Mouse (Mus musculus) left cerebral cortex, postnatal 36 days (tissue): Measurements from ENCODE around the gene Mak. TPM values are rescaled to one million over a fixed set of nuclear protein-coding genes. Genes with fewer than 3 reads are reported as not detected.

Experiments
- DNase-seq, 2 experiments: peaks; one replicate each; pipeline ENCODE4 v3.0.0; 2021 to 2022; ENCODE audit warnings: low spot score in 2 of 2, mixed read lengths in 1 of 2
- intact Hi-C: fragments of 180-260 bp; cut with DNase I; formaldehyde crosslinking; loops from one replicate; pipeline ENCODE4 v1.15.1; 2025
- total RNA-seq, 2 experiments: library from RNA; stranded (reverse); gene quantifications; 2 replicates each; pipeline ENCODE4 v1.2.3; 2021

Gene Mak
- 1 to 10 TPM; 2.4 to 3.1 TPM for total RNA-seq

DNA sequence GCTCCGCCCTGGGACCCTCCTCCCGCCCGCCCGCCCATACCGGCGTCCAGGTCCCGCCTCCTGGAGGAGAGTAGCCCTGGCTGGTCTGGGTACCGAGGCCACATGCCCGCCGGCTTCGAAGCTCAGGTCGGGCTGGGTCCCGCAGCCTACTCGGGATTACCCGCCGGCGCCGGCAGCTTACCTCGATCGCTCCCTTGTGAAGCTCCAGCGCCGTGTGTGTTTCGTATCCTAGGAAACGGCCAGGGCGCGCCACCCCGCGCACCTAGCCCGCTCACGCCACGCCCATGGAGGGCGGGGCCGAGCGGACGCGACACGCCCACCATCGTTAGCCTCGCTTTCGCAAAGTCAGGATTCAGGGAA, at the start of gene Mak:
Gene Mak, minus strand, starts transcription at position 286 of the 360 bp plus-strand sequence.
- intact Hi-C loops, result no loop called here
- peak; percentile 65 to 76 for DNase-seq

DNA sequence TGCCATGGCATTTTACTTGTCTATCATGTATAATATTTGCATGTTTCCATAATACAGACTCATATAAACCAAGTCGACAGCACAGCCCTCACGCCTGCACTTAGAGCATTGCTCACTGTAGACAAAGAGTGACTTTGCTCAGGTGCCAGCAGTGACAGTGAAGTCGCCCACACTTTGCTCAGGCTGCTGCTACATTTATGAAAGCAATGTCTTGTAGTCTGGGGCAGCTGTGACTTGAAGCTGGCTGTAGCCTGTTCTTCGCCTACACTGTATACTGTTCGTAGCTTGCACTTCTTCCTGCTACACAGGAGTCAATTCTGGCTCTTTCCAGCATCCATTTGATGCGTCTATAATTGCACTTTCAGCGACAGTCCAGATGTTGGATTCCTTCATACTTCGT, 49.6 kb upstream of the Mak start:
- peak; percentile 21 to 26 for DNase-seq
- intact Hi-C loops, result no loop called here

DNA sequence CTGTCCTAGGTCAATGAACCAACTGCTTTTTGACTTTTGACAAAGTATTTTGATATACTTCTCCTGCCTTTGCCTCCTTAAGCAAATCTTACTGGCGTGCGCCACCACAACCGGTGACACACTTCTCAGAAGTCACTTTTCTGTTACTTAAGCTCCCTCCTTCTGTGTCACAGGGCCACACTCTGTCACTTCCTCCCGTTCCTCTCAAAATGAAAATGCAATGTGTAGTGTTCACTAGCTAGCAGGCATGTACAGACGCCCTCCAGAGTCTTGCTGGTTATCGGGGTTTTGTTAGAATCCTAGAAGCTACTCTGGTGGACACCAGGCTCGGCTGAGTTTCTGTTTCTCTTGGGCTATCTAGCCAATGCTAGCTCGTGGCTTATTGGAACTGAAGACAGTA, 48.8 kb upstream of the Mak start:
- intact Hi-C loops, result no loop called here
- DNase-seq, result no peak

DNA sequence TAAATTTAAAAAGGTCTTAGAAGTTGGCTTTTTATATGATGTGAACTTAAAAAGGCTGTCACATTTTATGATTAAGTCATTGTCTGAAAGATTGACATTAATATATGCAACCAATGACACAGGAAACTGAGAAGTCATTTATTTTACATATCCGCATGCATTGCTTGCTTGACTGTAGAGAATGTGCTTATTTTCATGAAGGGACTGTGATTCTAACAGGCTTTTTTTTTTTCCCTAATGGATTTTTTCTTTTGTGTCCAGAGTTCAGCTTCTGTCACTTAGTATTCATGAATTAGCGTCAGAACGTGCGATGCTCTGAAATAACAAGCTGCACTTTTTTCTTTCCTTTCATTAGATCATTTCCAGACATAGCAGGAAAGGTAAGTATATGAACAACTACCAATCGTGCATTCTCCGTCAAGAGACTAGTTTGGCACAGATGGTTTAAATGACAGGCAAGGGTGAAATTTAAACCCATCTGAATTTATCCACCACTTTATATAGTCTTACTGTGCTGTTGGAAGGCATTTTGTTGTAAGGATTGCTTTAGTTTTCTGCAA, 44.2 kb upstream of the Mak start:
- no peak for DNase-seq
- intact Hi-C loops, result no loop called here

GRCm38 (mm10) chr13:41119152-41119945, 39.8 kb upstream of the Mak start:
- DNase-seq, result no peak
- intact Hi-C loops, result no loop called here

- intact Hi-C loops, result no loop called here
- no peak for DNase-seq
Measured at GRCm38 (mm10) chr13:41113940-41114339, 34.4 kb upstream of the Mak start, which contains the start of gene Sycp2l. Gene Sycp2l, plus strand, starts transcription at chr13:41114307.

GRCm38 (mm10) chr13:41110935-41111334, 31.4 kb upstream of the Mak start, which contains the start of gene Gcm2:
Gene Gcm2, minus strand, starts transcription at chr13:41111035.
- DNase-seq, result no peak
- intact Hi-C loops, result no loop called here

DNA sequence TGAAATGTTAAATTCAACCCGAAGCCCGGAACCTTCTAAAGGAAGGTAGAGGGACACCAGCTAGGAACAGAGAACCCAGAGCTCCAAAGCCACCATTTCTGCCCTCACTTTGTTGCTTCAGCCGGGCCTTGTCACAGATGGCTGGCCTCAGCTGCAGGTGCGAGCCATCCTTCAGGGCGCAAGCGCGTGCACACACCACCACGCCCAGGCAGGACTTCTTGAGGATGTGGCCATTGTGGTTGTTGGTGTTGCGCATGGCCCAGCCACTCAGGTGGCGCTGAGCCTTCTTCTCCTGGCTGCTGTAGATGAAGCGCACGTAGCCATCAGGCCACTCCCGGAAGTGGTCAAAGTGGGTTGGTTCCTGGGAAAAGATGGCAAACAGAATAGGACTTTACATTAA, 26.0 kb upstream of the Mak start:
- DNase-seq, result no peak
- intact Hi-C loops, result no loop called here

DNA sequence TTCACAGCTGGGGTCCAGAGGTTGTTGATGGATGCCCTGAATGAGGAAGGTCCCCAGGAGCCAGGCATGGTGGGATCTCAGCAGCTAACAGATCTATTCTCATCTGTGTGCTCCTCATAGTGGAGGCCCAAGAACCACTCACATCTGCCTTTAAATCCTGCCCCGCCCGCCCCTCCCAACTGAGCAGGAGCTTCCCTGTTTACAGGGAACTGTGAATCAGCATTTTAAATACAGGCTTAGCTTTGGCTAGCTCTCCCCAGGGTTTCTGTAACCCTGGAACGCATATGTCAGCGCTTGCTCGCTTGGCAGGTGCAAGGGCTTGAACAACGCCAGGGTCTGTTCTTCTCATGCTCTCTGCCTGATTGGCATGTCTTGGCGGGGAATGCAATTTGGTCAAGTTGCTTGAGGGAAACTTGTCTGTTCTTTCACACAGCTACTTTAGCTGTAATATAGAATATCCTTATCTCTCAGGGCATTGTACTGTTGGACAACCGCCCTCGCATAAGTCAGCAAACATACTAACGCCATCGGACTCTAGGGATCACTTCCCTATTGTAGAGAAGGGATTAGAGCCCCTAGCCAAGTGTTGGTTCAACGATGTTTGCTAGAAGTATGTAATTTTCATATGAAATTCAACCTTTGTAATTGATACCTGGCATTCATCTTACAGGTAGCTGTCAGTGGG, 24.5 kb upstream of the Mak start:
- intact Hi-C loops, result no loop called here
- DNase-seq, result no peak

- intact Hi-C loops, result no loop called here
- no peak for DNase-seq
Measured at GRCm38 (mm10) chr13:41100031-41100430, 20.5 kb upstream of the Mak start.

- intact Hi-C loops, result no loop called here
- no peak for DNase-seq
Measured at GRCm38 (mm10) chr13:41098325-41098724, 18.8 kb upstream of the Mak start.

GRCm38 (mm10) chr13:41097324-41098058, 18.0 kb upstream of the Mak start:
- intact Hi-C loops, result no loop called here
- DNase-seq, result no peak

GRCm38 (mm10) chr13:41094160-41094559, 14.7 kb upstream of the Mak start:
- intact Hi-C loops, result no loop called here
- no peak for DNase-seq

DNA sequence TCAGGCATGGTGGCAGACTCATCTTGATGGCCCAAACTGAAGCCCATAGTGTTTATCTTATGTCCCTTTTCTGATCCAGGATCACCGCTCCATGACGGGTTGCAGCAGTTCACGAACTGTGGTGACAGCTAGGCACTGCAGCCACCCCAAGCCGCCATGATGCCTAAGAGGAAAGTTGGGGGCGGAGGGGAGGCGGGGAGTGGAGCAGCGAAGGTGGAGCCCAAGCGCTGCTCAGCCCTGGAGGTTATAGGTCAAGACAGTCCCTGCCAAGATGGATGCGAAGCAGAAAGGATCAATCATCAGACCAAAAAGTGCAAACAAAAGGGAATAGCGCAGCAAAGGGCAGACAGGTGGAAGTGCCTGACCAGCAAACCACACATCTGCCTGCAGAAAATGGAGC, 11.8 kb upstream of the Mak start:
- intact Hi-C loops, result no loop called here
- DNase-seq, result no peak

DNA sequence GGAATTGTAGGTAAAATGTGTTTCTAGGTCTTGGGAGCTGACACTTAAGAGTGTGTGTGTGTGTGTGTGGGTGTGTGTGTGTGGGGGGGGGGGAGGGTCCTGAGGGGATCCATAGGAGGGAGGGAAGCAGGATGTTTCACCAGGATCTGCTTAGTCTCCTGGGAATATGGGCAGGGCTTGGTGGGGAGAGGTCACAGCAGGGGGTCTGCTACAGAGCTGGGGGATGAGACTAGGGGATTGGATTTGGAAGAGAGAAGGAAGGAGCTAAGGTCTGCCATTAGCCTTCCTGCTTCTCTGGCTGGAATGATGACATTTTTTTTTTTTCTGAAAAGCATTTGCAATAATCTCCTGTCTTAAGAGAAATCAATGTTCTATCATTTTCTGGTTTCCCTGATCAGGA, 9.2 kb upstream of the Mak start:
- intact Hi-C loops, result no loop called here
- no peak for DNase-seq

GRCm38 (mm10) chr13:41085140-41085539, 5.6 kb upstream of the Mak start:
- DNase-seq, result no peak
- intact Hi-C loops, result no loop called here

DNA sequence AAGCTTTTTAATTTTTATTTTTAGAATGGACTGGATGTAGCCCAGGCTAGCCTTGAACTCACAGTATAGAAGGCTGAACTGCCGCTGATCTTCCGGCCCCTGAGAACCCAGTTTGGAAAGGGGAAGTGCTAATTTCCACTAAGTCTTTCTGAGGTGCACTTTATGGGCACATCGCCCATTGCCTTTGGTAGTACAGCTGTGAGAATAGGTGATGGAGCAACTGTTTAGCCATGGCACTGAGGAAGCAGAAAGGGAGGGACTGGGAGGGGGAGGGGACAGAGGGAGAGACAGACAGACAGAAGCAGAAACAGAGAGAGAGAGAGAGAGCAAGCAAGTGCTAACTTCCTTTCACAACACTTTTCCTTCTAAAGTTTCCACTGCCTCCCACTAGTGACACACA, 5.0 kb upstream of the Mak start:
- intact Hi-C loops, result loop anchor here (5.0 kb wide), 1 partner anchor 153 kb away; no protein-coding TSS in a partner anchor
- no peak for DNase-seq

DNA sequence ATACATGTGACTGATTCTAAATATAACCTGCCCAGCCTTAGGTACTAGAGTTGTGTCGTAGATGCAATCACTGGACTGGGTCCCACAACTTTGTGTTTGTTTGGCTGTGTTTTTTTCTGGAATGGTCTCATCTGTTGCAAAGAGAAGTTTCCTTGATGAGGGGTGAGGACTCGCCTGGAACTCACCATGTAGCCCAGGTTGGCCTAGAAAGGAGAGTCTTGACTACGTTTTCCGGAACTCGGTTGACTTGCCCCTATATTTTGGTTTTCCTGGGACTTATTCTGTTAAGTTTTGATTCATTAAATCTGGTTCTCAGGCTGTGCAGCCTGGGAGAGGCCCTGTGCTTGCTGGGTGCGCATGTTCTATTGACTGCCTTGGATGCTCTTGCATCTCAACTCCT, 1.2 kb upstream of the Mak start:
- intact Hi-C loops, result loop anchor here (5.0 kb wide), 1 partner anchor 157 kb away; no protein-coding TSS in a partner anchor
- no peak for DNase-seq

DNA sequence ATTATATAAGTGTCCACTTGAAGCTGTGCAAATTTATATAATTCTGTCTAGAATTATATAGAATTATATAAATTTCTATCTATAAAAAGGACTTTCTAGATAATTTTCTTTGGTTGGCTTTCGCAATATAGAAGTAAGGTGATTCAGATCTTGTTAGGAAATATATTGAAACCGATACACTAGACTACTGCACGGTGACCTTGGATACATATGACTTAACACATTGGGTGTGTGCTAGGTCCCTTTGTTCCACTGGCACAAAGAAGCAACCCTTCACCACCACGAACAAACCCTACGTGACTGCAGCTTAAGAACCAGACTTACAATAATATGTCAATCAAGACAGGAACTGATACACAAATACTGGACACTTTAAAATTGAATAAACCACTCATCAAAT, 353 bp upstream of the Mak start:
- intact Hi-C loops, result loop anchor here (5.0 kb wide), 1 partner anchor 157 kb away; no protein-coding TSS in a partner anchor
- no peak for DNase-seq
